Mouse (Mus musculus) liver, embryonic 14.5 days (tissue): Measurements from ENCODE around the gene Myl3. TPM values are rescaled to one million over a fixed set of nuclear protein-coding genes. Genes with fewer than 3 reads are reported as not detected.

ENCODE experiments used
- ATAC-seq: fragments of 200-750 bp; cut with Nextera tagmentation; 2 replicates; pipeline ENCODE4 v1.8.0; 2017; ENCODE audit warnings: moderate number of reproducible peaks, mild to moderate bottlenecking, moderate library complexity; ENCODE audit not compliant: insufficient read depth
- DNase-seq, 3 experiments: peaks; one replicate each; pipeline ENCODE4 v3.0.0-alpha.2; 2012 to 2013; ENCODE audit warnings: low read depth in 3 of 3, low spot score in 3 of 3
- H3K27ac ChIP-seq: fragments of 300-500 bp; sonication (generic); 2 replicates; pipeline ENCODE4 v1.5.1; 2014; ENCODE audit warnings: moderate library complexity, mild to moderate bottlenecking, control low read depth, inconsistent platforms
- H3K27me3 ChIP-seq: fragments of 300-500 bp; sonication (generic); 2 replicates; pipeline ENCODE4 v1.6.1; 2014; ENCODE audit warnings: mild to moderate bottlenecking, low read length, moderate library complexity; ENCODE audit not compliant: control insufficient read depth, insufficient read depth
- H3K36me3 ChIP-seq: fragments of 300-500 bp; sonication (generic); replicated peaks from 2 replicates; pipeline ENCODE4 v1.6.1; 2014; ENCODE audit warnings: low read depth; ENCODE audit not compliant: control insufficient read depth, insufficient read depth
- H3K4me1 ChIP-seq, 2 experiments: fragments of 200-500 bp in 1 of 2; fragments of 300-500 bp in 1 of 2; sonication (generic) in 1 of 2; replicated peaks; 2 replicates each; pipeline ENCODE4 v1.6.1; 2012 to 2014; ENCODE audit warnings: antibody characterized with exemption in 1 of 2, inconsistent platforms in 1 of 2, low read length in 1 of 2; ENCODE audit not compliant: control insufficient read depth in 2 of 2, insufficient read depth in 2 of 2
- H3K4me2 ChIP-seq: fragments of 300-500 bp; sonication (generic); 2 replicates; pipeline ENCODE4 v1.6.1; 2014; ENCODE audit warnings: low read depth, mild to moderate bottlenecking, control low read depth, moderate library complexity
- H3K4me3 ChIP-seq, 2 experiments: fragments of 200-500 bp in 1 of 2; fragments of 300-500 bp in 1 of 2; sonication (generic) in 1 of 2; 2 replicates each; pipeline ENCODE4 v1.5.1; 2012 to 2014; ENCODE audit warnings: low read depth in 2 of 2, low read length in 2 of 2, mild to moderate bottlenecking in 2 of 2, control low read depth in 1 of 2, inconsistent platforms in 1 of 2, moderate library complexity in 1 of 2; ENCODE audit not compliant: insufficient read depth in 1 of 2
- H3K9ac ChIP-seq: fragments of 300-500 bp; sonication (generic); replicated peaks from 2 replicates; pipeline ENCODE4 v1.6.1; 2014; ENCODE audit warnings: mild to moderate bottlenecking, control low read depth, moderate library complexity
- H3K9me3 ChIP-seq: fragments of 300-500 bp; sonication (generic); 2 replicates; pipeline ENCODE4 v1.6.1; 2016; ENCODE audit warnings: low read length, mixed read lengths; ENCODE audit not compliant: control insufficient read depth
- CTCF ChIP-seq: IDR thresholded peaks from 2 replicates; pipeline ENCODE4 v1.5.1; 2016; ENCODE audit warnings: antibody characterized with exemption, low read depth, control low read depth
- EP300 ChIP-seq: IDR thresholded peaks from 2 replicates; pipeline ENCODE4 v1.6.1; 2016; ENCODE audit warnings: antibody characterized with exemption, low read depth
- WGBS: fragments of 180-500 bp; shearing (Covaris S2); extraction: QIAGEN DNeasy Blood & Tissue Kit; methylation state at CpG from one replicate; pipeline ENCODE4 v1.1.7; 2014; ENCODE audit not compliant: insufficient replicate concordance; 5-methylcytosine and 5-hydroxymethylcytosine counted together
- polyA plus RNA-seq, 2 experiments: library from polyadenylated mRNA; depleted of rRNA in 1 of 2; stranded (reverse) in 1 of 2; unstranded in 1 of 2; fragments of >200 nt; fragmentation: Nextera tagmentation in 1 of 2; extraction: Ambion mirVana in 1 of 2; gene quantifications; 2 replicates each; pipeline versions ENCODE4 v1.2.1 to v1.2.3; 2012 to 2014

Myl3 gene
- polyA plus RNA-seq, 2 experiments = 0.18 TPM; not detected in 1

GRCm38 (mm10) chr9:110701114-110702032 is 40.3 kb upstream of the Myl3 start:
- H3K27me3 ChIP-seq = no peaks in the 10 kb centered on the region
- no peak for DNase-seq
- no peak for TF ChIP-seq CTCF
- no peak for TF ChIP-seq EP300
- ATAC-seq = no peak
- H3K9me3 ChIP-seq = no peaks in the 10 kb centered on the region
- no peak overlapping the region for H3K9ac ChIP-seq
- no peak overlapping the region for H3K4me3 ChIP-seq
- WGBS = 76% methylated on average over 11 of the region's 12 CpGs
- peaks cover 7 to 18% of the 10 kb centered on the region in 2 experiments for H3K4me1 ChIP-seq
- no peak overlapping the region for H3K27ac ChIP-seq
- no peaks in the 10 kb centered on the region for H3K36me3 ChIP-seq
- no peak overlapping the region for H3K4me2 ChIP-seq

DNA sequence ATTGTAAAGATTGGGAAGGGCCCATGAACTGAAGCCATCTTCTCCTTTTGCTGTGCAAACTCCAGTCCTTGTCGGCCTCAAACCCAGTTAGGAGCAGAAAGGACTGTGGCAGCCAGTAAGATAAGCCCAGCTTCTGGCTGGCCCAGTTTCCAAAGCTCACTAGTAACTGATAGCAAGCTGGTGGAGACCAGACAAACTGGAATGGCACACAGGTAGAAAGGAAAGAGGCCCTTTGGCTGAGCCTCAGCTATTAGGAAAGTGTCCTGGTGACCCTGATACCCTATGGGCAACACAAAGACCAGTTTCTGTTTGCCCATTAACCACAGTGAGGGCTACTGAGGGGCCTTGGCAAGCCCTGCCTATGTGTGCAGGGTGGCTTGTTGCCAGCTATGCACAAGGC is 38.8 kb upstream of the Myl3 start:
- 30% methylated on average over 1 of the region's 1 CpGs for WGBS
- Histone ChIP-seq H3K27me3 (no peaks in the 10 kb centered on the region), H3K4me3 (no peak overlapping the region), H3K27ac (no peak overlapping the region), H3K9ac (no peak overlapping the region), H3K9me3 (no peaks in the 10 kb centered on the region), H3K36me3 (no peaks in the 10 kb centered on the region), H3K4me1 (peaks cover 7 to 18% of the 10 kb centered on the region in 2 experiments), H3K4me2 (no peak overlapping the region)
- ATAC-seq (no peak), DNase-seq (no peak)
- TF ChIP-seq EP300 (no peak), CTCF (no peak)

GRCm38 (mm10) chr9:110703951-110704350 is 37.7 kb upstream of the Myl3 start:
- WGBS = 73% methylated on average over 6 of the region's 6 CpGs
- H3K4me3 ChIP-seq = no peak overlapping the region
- no peaks in the 10 kb centered on the region for H3K27me3 ChIP-seq
- no peak for ATAC-seq
- H3K9ac ChIP-seq = no peak overlapping the region
- no peak overlapping the region for H3K4me2 ChIP-seq
- H3K27ac ChIP-seq = no peak overlapping the region
- no peaks in the 10 kb centered on the region for H3K9me3 ChIP-seq
- H3K4me1 ChIP-seq = peaks cover 7 to 18% of the 10 kb centered on the region in 2 experiments
- no peak for TF ChIP-seq EP300
- no peak for TF ChIP-seq CTCF
- no peak for DNase-seq
- no peaks in the 10 kb centered on the region; the same call in 1 of the 2 replicates for H3K36me3 ChIP-seq

- Histone ChIP-seq H3K36me3 (no peaks in the 10 kb centered on the region; the same call in 1 of the 2 replicates), H3K27ac (no peak overlapping the region), H3K4me1 (peaks cover 4% of the 10 kb centered on the region in 2 experiments; a peak in 1 of 4 replicates), H3K4me3 (no peak overlapping the region), H3K4me2 (no peak overlapping the region), H3K27me3 (no peaks in the 10 kb centered on the region), H3K9me3 (no peaks in the 10 kb centered on the region), H3K9ac (no peak overlapping the region)
- 47% methylated on average over 5 of the region's 5 CpGs for WGBS
- DNase-seq (no peak), ATAC-seq (no peak)
- no peak for TF ChIP-seq CTCF
Measured at GRCm38 (mm10) chr9:110706784-110707183, 34.9 kb upstream of the Myl3 start.

- ATAC-seq (peak; percentile 72), DNase-seq (peak; percentile 38 to 62 (median 48))
- H3K9me3 ChIP-seq = no peaks in the 10 kb centered on the region
- WGBS = 21% methylated on average over 5 of the region's 5 CpGs
- TF ChIP-seq CTCF (peak; percentile 96), EP300 (no peak)
- H3K27me3 ChIP-seq = no peaks in the 10 kb centered on the region
- peak overlapping the region; percentile 13 to 22; a peak in 3 of 4 replicates for H3K4me3 ChIP-seq
- peak overlapping the region; percentile 11; the same call in 1 of the 2 replicates for H3K4me2 ChIP-seq
- H3K27ac ChIP-seq = no peak overlapping the region
- H3K9ac ChIP-seq = no peak overlapping the region
- no peaks in the 10 kb centered on the region; the same call in 1 of the 2 replicates for H3K36me3 ChIP-seq
- H3K4me1 ChIP-seq = no peaks in the 10 kb centered on the region
Measured at GRCm38 (mm10) chr9:110709640-110710258, 31.9 kb upstream of the Myl3 start.
